ENCODE assay signal across 8 mouse cellular contexts in the genomic region with DNA sequence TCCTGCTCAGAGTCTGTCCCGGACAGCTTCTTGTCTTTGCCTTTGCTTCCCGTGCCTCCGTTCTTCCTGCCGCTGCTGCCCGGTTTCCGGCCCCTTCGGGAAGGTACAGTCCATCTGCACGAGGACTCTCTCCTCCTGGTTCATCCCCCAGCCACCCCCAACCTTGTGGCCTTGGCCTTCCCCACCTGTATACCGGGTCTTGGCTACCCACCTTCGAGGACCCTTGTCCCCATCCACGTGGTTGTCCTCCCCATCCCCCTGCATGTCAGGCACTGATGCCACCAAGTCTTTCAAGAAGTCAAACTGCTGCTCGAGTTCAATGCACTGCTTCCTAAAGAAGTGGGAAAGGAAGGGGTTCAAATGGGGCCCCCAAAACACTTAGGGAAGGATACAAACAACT. TPM values are rescaled to one million over a fixed set of nuclear protein-coding genes. Genes with fewer than 3 reads are reported as not detected.
DNase-seq lines count a peak whose midpoint lies in the region; ATAC-seq and TF ChIP-seq lines count a peak whose summit lies in the region.

No protein-coding gene starts in this region.

- ATAC-seq in heart, postnatal 0 days (ENCODE audit: insufficient read depth, low read depth) = no peak

- H3K9me3 ChIP-seq in heart, postnatal 0 days (replicated peaks; ENCODE audit: control insufficient read depth, low read length) = no peaks in the 10 kb centered on the region
- no peaks in the 10 kb centered on the region for H3K9me3 ChIP-seq in midbrain, embryonic 10.5 days (replicated peaks)

- H3K27ac ChIP-seq in layer of hippocampus, adult 2 months = peak overlapping the region; percentile 95
- H3K27ac ChIP-seq in heart, postnatal 0 days (ENCODE audit: low read depth) = peak overlapping the region; percentile 91
- peak overlapping the region; percentile 97 for H3K27ac ChIP-seq in midbrain, embryonic 10.5 days (replicated peaks)

- 69% methylated on average over 12 of the region's 12 CpGs for WGBS in heart, postnatal 0 days
- 73% methylated on average over 12 of the region's 12 CpGs for WGBS in midbrain, embryonic 10.5 days

- H3K4me1 ChIP-seq in heart, postnatal 0 days (ENCODE audit: control insufficient read depth, insufficient read depth) = peaks cover 15% of the 10 kb centered on the region
- peaks cover 39% of the 10 kb centered on the region for H3K4me1 ChIP-seq in midbrain, embryonic 10.5 days

- intact Hi-C loops in left cerebral cortex, postnatal 25 days (cut with DNase I) = no loop called here

- H3K27me3 ChIP-seq in heart, postnatal 0 days (ENCODE audit: control insufficient read depth, insufficient read depth, low read length) = no peaks in the 10 kb centered on the region
- H3K27me3 ChIP-seq in midbrain, embryonic 10.5 days (ENCODE audit: low read depth, poor library complexity, severe bottlenecking) = no peaks in the 10 kb centered on the region

- peak overlapping the region; percentile 73 for H3K9ac ChIP-seq in heart, postnatal 0 days (replicated peaks; ENCODE audit: low read depth, low read length)

- TF ChIP-seq CTCF in layer of hippocampus, adult 2 months (conservative IDR thresholded peaks at IDR 0.05) = no peak
- TF ChIP-seq CTCF in heart, postnatal 0 days (IDR thresholded peaks at IDR 0.05; ENCODE audit: low read depth) = no peak

- TF ChIP-seq EP300 in heart, postnatal 0 days (IDR thresholded peaks at IDR 0.05; ENCODE audit: low read depth) = no peak

- H3K36me3 ChIP-seq in heart, postnatal 0 days (replicated peaks; ENCODE audit: control insufficient read depth, insufficient read depth, low read length) = peaks cover 46% of the 10 kb centered on the region
- H3K36me3 ChIP-seq in midbrain, embryonic 10.5 days = peaks cover 60% of the 10 kb centered on the region

- H3K4me3 ChIP-seq in layer of hippocampus, adult 2 months = peak overlapping the region; percentile 71
- H3K4me3 ChIP-seq in heart, postnatal 0 days (ENCODE audit: low read depth, low read length) = peak overlapping the region; percentile 61
- H3K4me3 ChIP-seq in midbrain, embryonic 10.5 days = peak overlapping the region; percentile 89

- DNase-seq in layer of hippocampus, adult 2 months (ENCODE audit: low spot score in 2 of 2) = no peak
- DNase-seq in layer of hippocampus, adult 9-10 months (ENCODE audit: low spot score) = no peak
- peak; percentile 61 for DNase-seq in cerebellum, adult 9-10 months
- no peak for DNase-seq in heart, postnatal 0 days (ENCODE audit: low spot score)
- DNase-seq in midbrain, embryonic 10.5 days (ENCODE audit: low spot score) = no peak
- DNase-seq in left cerebral cortex, postnatal 25 days (ENCODE audit: low spot score in 2 of 2) = no peak
- no peak for DNase-seq in ovary, postnatal 14 days (ENCODE audit: low spot score)
- DNase-seq in adipocyte (ENCODE audit: low spot score) = no peak

- peak overlapping the region; percentile 80 for H3K4me2 ChIP-seq in heart, postnatal 0 days (ENCODE audit: low read depth, low read length)

RNA-seq across cellular contexts. Expression of gene Drap1, which starts 1.2 kb away (rescaled TPM):
- 100 to 1,000 TPM; 316 to 335 TPM for total RNA-seq in layer of hippocampus, adult 2 months (2021)
- total RNA-seq in heart, postnatal 0 days (2014; rRNA removed; ENCODE audit: low replicate concordance) = 169 and 171 TPM in 2 replicates
- polyA plus RNA-seq in heart, postnatal 0 days (2015; fragmentation: Nextera tagmentation; extraction: Ambion mirVana) = 328 and 338 TPM in 2 replicates
- 221 and 228 TPM in 2 replicates for polyA plus RNA-seq in midbrain, embryonic 10.5 days (2016; fragmentation: Nextera tagmentation; extraction: Ambion mirVana)
- 100 to 1,000 TPM; 197 to 233 TPM for total RNA-seq in left cerebral cortex, postnatal 25 days (2021)

RNA-seq across cellular contexts. Expression of gene AI837181, which starts 1.4 kb away (rescaled TPM):
- total RNA-seq in layer of hippocampus, adult 2 months (2021) = 10 to 100 TPM; 61.9 to 70.7 TPM
- 47.4 and 59.1 TPM in 2 replicates for total RNA-seq in heart, postnatal 0 days (2014; rRNA removed; ENCODE audit: low replicate concordance)
- 38.1 and 40.5 TPM in 2 replicates for polyA plus RNA-seq in heart, postnatal 0 days (2015; fragmentation: Nextera tagmentation; extraction: Ambion mirVana)
- 45.1 and 48.5 TPM in 2 replicates for polyA plus RNA-seq in midbrain, embryonic 10.5 days (2016; fragmentation: Nextera tagmentation; extraction: Ambion mirVana)
- total RNA-seq in left cerebral cortex, postnatal 25 days (2021) = 10 to 100 TPM; 70.2 to 73.3 TPM

RNA-seq across cellular contexts. Expression of gene Tsga10ip, which starts 21.2 kb away (rescaled TPM):
- under 1 TPM; 0.20 to 0.37 TPM for total RNA-seq in layer of hippocampus, adult 2 months (2021)
- 0.31 and 3.5 TPM in 2 replicates for total RNA-seq in heart, postnatal 0 days (2014; rRNA removed; ENCODE audit: low replicate concordance)
- polyA plus RNA-seq in heart, postnatal 0 days (2015; fragmentation: Nextera tagmentation; extraction: Ambion mirVana) = 2.5 and 3.5 TPM in 2 replicates
- 0.39 TPM in 1 of 2 replicates, not detected in the other for polyA plus RNA-seq in midbrain, embryonic 10.5 days (2016; fragmentation: Nextera tagmentation; extraction: Ambion mirVana)
- total RNA-seq in left cerebral cortex, postnatal 25 days (2021) = not detected

RNA-seq across cellular contexts. Expression of gene Fosl1, which starts 23.8 kb away (rescaled TPM):
- not detected for total RNA-seq in layer of hippocampus, adult 2 months (2021)
- total RNA-seq in heart, postnatal 0 days (2014; rRNA removed; ENCODE audit: low replicate concordance) = not detected in 2 replicates
- 0.12 TPM in 1 of 2 replicates, not detected in the other for polyA plus RNA-seq in heart, postnatal 0 days (2015; fragmentation: Nextera tagmentation; extraction: Ambion mirVana)
- not detected in 2 replicates for polyA plus RNA-seq in midbrain, embryonic 10.5 days (2016; fragmentation: Nextera tagmentation; extraction: Ambion mirVana)
- total RNA-seq in left cerebral cortex, postnatal 25 days (2021) = not detected

RNA-seq across cellular contexts. Expression of gene Ccdc85b, which starts 34.1 kb away (rescaled TPM):
- 10 to 100 TPM; 31.5 to 33.9 TPM for total RNA-seq in layer of hippocampus, adult 2 months (2021)
- total RNA-seq in heart, postnatal 0 days (2014; rRNA removed; ENCODE audit: low replicate concordance) = 9.2 and 11.3 TPM in 2 replicates
- polyA plus RNA-seq in heart, postnatal 0 days (2015; fragmentation: Nextera tagmentation; extraction: Ambion mirVana) = 10.2 and 10.6 TPM in 2 replicates
- polyA plus RNA-seq in midbrain, embryonic 10.5 days (2016; fragmentation: Nextera tagmentation; extraction: Ambion mirVana) = 5.5 and 6.0 TPM in 2 replicates
- 10 to 100 TPM; 26.4 to 27.9 TPM for total RNA-seq in left cerebral cortex, postnatal 25 days (2021)
